Comparison of ENCODE assay signal across 29 mouse cellular contexts in genomic region chr13:64375160-64375559, GRCm38 (mm10). TPM values are rescaled to one million over a fixed set of nuclear protein-coding genes. Genes with fewer than 3 reads are reported as not detected.
A peak's percentile ranks its signal among the peaks of the same experiment; 100 is the strongest.
DNase-seq lines count a peak whose midpoint lies in the region; ATAC-seq lines count a peak whose summit lies in the region.
"Had no signal": no experiment of that assay in that cellular context is flagged by ENCODE, and none has a peak within 500 bp of the region (broad histone marks: within the 10 kb centered on the region; RNA-seq: fewer than 3 reads in every experiment).

No protein-coding gene starts in this region.

- 9% methylated on average over 7 of the region's 7 CpGs for WGBS in heart, embryonic 13.5 days
- 27% methylated on average over 7 of the region's 7 CpGs for WGBS in liver, embryonic 11.5 days
- WGBS in liver, embryonic 12.5 days (ENCODE audit: insufficient replicate concordance), result 21% methylated on average over 7 of the region's 7 CpGs

- 0 out of 2 replicates have a peak, but pooled peaks have one; percentile 55 for ATAC-seq in heart, embryonic 13.5 days (ENCODE audit: extremely low read depth, insufficient number of reproducible peaks, low FRiP score, low TSS enrichment)
- ATAC-seq in liver, embryonic 11.5 days (replicated peaks; ENCODE audit: low FRiP score), result no peak
- no peak for ATAC-seq in liver, embryonic 12.5 days
- peak; percentile 38 for ATAC-seq in megakaryocyte-erythroid progenitor cell, adult 5-6 weeks (replicated peaks; ENCODE audit: low FRiP score, low TSS enrichment, poor library complexity, severe bottlenecking)
- ATAC-seq: activated CD4-positive, CD25-positive, alpha-beta regulatory T cell, adult 4 months; forebrain, embryonic 15.5 days; lung, postnatal 0 days; midbrain, embryonic 13.5 days had no signal

- no peak overlapping the region for H3K4me3 ChIP-seq in heart, embryonic 13.5 days
- no peak overlapping the region for H3K4me3 ChIP-seq in liver, embryonic 11.5 days (ENCODE audit: low read depth, low read length)
- H3K4me3 ChIP-seq in liver, embryonic 12.5 days, result no peak overlapping the region
- H3K4me3 ChIP-seq: embryonic facial prominence, embryonic 13.5 days; forebrain, embryonic 10.5 days; forebrain, embryonic 15.5 days; gastrocnemius, adult 2 months; hindbrain, embryonic 13.5 days; limb, embryonic 12.5 days; liver, embryonic 13.5 days; megakaryocyte, embryonic 14.5 days; midbrain, embryonic 13.5 days; neural tube, embryonic 13.5 days had no signal

- H3K4me2 ChIP-seq in heart, embryonic 13.5 days, result peak overlapping the region; percentile 6; the same call in 1 of the 2 replicates
- H3K4me2 ChIP-seq in liver, embryonic 11.5 days, result peak overlapping the region; percentile 11; the same call in 1 of the 2 replicates
- no peak overlapping the region for H3K4me2 ChIP-seq in liver, embryonic 12.5 days
- H3K4me2 ChIP-seq: embryonic facial prominence, embryonic 13.5 days; forebrain, embryonic 15.5 days; hindbrain, embryonic 13.5 days; limb, embryonic 12.5 days; liver, embryonic 13.5 days; midbrain, embryonic 13.5 days; neural tube, embryonic 13.5 days had no signal

- H3K9me3 ChIP-seq in heart, embryonic 13.5 days, result no peaks in the 10 kb centered on the region
- H3K9me3 ChIP-seq in liver, embryonic 11.5 days (ENCODE audit: control insufficient read depth, low read length), result no peaks in the 10 kb centered on the region
- no peaks in the 10 kb centered on the region for H3K9me3 ChIP-seq in liver, embryonic 12.5 days (replicated peaks)
- H3K9me3 ChIP-seq: embryonic facial prominence, embryonic 13.5 days; forebrain, embryonic 10.5 days; forebrain, embryonic 15.5 days; hindbrain, embryonic 13.5 days; limb, embryonic 12.5 days; liver, embryonic 13.5 days; megakaryocyte, embryonic 14.5 days; midbrain, embryonic 13.5 days; neural tube, embryonic 13.5 days had no signal

- H3K27me3 ChIP-seq in heart, embryonic 13.5 days (replicated peaks), result no peaks in the 10 kb centered on the region
- no peaks in the 10 kb centered on the region for H3K27me3 ChIP-seq in liver, embryonic 11.5 days (replicated peaks; ENCODE audit: control insufficient read depth, insufficient read depth, low read length)
- no peaks in the 10 kb centered on the region; the same call in 1 of the 2 replicates for H3K27me3 ChIP-seq in liver, embryonic 12.5 days (replicated peaks)
- H3K27me3 ChIP-seq: embryonic facial prominence, embryonic 13.5 days; forebrain, embryonic 15.5 days; hindbrain, embryonic 13.5 days; limb, embryonic 12.5 days; liver, embryonic 13.5 days; midbrain, embryonic 13.5 days; neural tube, embryonic 13.5 days had no signal

- no peak for DNase-seq in heart, adult 9 months (ENCODE audit: low spot score in 2 of 2)
- no peak for DNase-seq in liver, embryonic 11.5 days (ENCODE audit: low spot score)
- DNase-seq in testis, postnatal 14 days (ENCODE audit: low spot score), result peak; percentile 76
- DNase-seq: adrenal gland, adult 2 months; adrenal gland, postnatal 36 days; B cell, adult 2 months; cerebellum, adult 18-20 months; cerebellum, postnatal 10 days; gastrocnemius, adult 2 months; gastrocnemius, postnatal 36 days; kidney, adult 11 months; kidney, postnatal 14 days; layer of hippocampus, adult 9-11 months; liver, embryonic 13.5 days; lung, adult 18-20 months; lung, postnatal 4 days had no signal

- H3K36me3 ChIP-seq in heart, embryonic 13.5 days, result no peaks in the 10 kb centered on the region
- no peaks in the 10 kb centered on the region for H3K36me3 ChIP-seq in liver, embryonic 11.5 days (ENCODE audit: control insufficient read depth, insufficient read depth, low read length)
- no peaks in the 10 kb centered on the region for H3K36me3 ChIP-seq in liver, embryonic 12.5 days
- H3K36me3 ChIP-seq: embryonic facial prominence, embryonic 13.5 days; forebrain, embryonic 10.5 days; forebrain, embryonic 15.5 days; hindbrain, embryonic 13.5 days; limb, embryonic 12.5 days; liver, embryonic 13.5 days; midbrain, embryonic 13.5 days; neural tube, embryonic 13.5 days had no signal

- H3K27ac ChIP-seq in heart, embryonic 13.5 days (replicated peaks), result peak overlapping the region; percentile 50; the same call in 1 of the 2 replicates
- no peak overlapping the region for H3K27ac ChIP-seq in liver, embryonic 11.5 days (ENCODE audit: low read depth, low read length)
- no peak overlapping the region for H3K27ac ChIP-seq in liver, embryonic 12.5 days
- H3K27ac ChIP-seq: embryonic facial prominence, embryonic 13.5 days; forebrain, embryonic 10.5 days; forebrain, embryonic 15.5 days; gastrocnemius, adult 2 months; hindbrain, embryonic 13.5 days; limb, embryonic 12.5 days; liver, embryonic 13.5 days; midbrain, embryonic 13.5 days; neural tube, embryonic 13.5 days had no signal

- H3K9ac ChIP-seq in heart, embryonic 13.5 days, result no peak overlapping the region
- H3K9ac ChIP-seq in liver, embryonic 11.5 days (ENCODE audit: low read depth, low read length), result no peak overlapping the region
- no peak overlapping the region for H3K9ac ChIP-seq in liver, embryonic 12.5 days
- H3K9ac ChIP-seq: embryonic facial prominence, embryonic 13.5 days; forebrain, embryonic 15.5 days; hindbrain, embryonic 13.5 days; limb, embryonic 12.5 days; liver, embryonic 13.5 days; midbrain, embryonic 13.5 days; neural tube, embryonic 13.5 days had no signal

- peaks cover 20% of the 10 kb centered on the region for H3K4me1 ChIP-seq in heart, embryonic 13.5 days
- H3K4me1 ChIP-seq in liver, embryonic 11.5 days (replicated peaks; ENCODE audit: control insufficient read depth, insufficient read depth, low read length), result no peaks in the 10 kb centered on the region
- H3K4me1 ChIP-seq in liver, embryonic 12.5 days, result 0 out of 2 replicates have a peak, but pooled peaks cover 11% of the 10 kb centered on the region
- H3K4me1 ChIP-seq: embryonic facial prominence, embryonic 13.5 days; hindbrain, embryonic 13.5 days; limb, embryonic 12.5 days; megakaryocyte, embryonic 14.5 days had no signal

RNA-seq across cellular contexts. Expression of gene Ctsl, which starts 4.5 kb away (rescaled TPM):
- polyA plus RNA-seq in heart, embryonic 13.5 days (2015; fragmentation: Nextera tagmentation; extraction: Ambion mirVana), result 257 and 294 TPM in 2 replicates
- polyA plus RNA-seq in liver, embryonic 11.5 days (2014; fragmentation: Nextera tagmentation; extraction: Ambion mirVana), result 160 and 164 TPM in 2 replicates
- polyA plus RNA-seq in liver, embryonic 12.5 days (2016; fragmentation: Nextera tagmentation; extraction: Ambion mirVana), result 108 and 117 TPM in 2 replicates
- total RNA-seq in megakaryocyte-erythroid progenitor cell, adult 5-6 weeks (2014; fragmentation: Nextera tagmentation), result 16.2 and 27.8 TPM in 2 replicates
- 53.0 and 118 TPM in 2 replicates for total RNA-seq in megakaryocyte-erythroid progenitor cell, adult 5-6 weeks (2017)

RNA-seq across cellular contexts. Expression of gene Cdk20, which starts 57.0 kb away (rescaled TPM):
- 5.1 and 5.3 TPM in 2 replicates for polyA plus RNA-seq in heart, embryonic 13.5 days (2015; fragmentation: Nextera tagmentation; extraction: Ambion mirVana)
- 6.4 and 7.9 TPM in 2 replicates for polyA plus RNA-seq in liver, embryonic 11.5 days (2014; fragmentation: Nextera tagmentation; extraction: Ambion mirVana)
- polyA plus RNA-seq in liver, embryonic 12.5 days (2016; fragmentation: Nextera tagmentation; extraction: Ambion mirVana), result 5.2 and 5.5 TPM in 2 replicates
- 3.7 and 4.4 TPM in 2 replicates for total RNA-seq in megakaryocyte-erythroid progenitor cell, adult 5-6 weeks (2014; fragmentation: Nextera tagmentation)
- 2.9 and 6.8 TPM in 2 replicates for total RNA-seq in megakaryocyte-erythroid progenitor cell, adult 5-6 weeks (2017)

Comparison
In these comparisons a context has a peak if more than half of its experiments do, and no peak if none do; other contexts are left out.
1. ATAC-seq: peak in heart, embryonic 13.5 days (single experiment) and megakaryocyte-erythroid progenitor cell, adult 5-6 weeks (single experiment); none in liver, embryonic 11.5 days (single experiment) and liver, embryonic 12.5 days (single experiment).